Mouse (Mus musculus): ENCODE results near the gene Tdrd3. TPM values are rescaled to one million over a fixed set of nuclear protein-coding genes. Genes with fewer than 3 reads are reported as not detected.
A peak's percentile ranks its signal among the peaks of the same experiment; 100 is the strongest.

Tdrd3 gene
- polyA plus RNA-seq, 1 experiment from 2014 or later = 31.6 TPM

GRCm38 (mm10) chr14:87549986-87550385 is 133.5 kb downstream of the Tdrd3 start:
- Histone ChIP-seq H3K9me3 (replicated peaks) (no peaks in the 10 kb centered on the region), H3K4me1 (no peaks in the 10 kb centered on the region), H3K27me3 (ENCODE audit: low read depth, poor library complexity, severe bottlenecking) (no peaks in the 10 kb centered on the region), H3K4me3 (no peak overlapping the region), H3K27ac (no peak overlapping the region), H3K36me3 (peaks cover 11% of the 10 kb centered on the region)
- DNase-seq (ENCODE audit: low spot score) = no peak
- 92% methylated on average over 6 of the region's 6 CpGs for WGBS

DNA sequence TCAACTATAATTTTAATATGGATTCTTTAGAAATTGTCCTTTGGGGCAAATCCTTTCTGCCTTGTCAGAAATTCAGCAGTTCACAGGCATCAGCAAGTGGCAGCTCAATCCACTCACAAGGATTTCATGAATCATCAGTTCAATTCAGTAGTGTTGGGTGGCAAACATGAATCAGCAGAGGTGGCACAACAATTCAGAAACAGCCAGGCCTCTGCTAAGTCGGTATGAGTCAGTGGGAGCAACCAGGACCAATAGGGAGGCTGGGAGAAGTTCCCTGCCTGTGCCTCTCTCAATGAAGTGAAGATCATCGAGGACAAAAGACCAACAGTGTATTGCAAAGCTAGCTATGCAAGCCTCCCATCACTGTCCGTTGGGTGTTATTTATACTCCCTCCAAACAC is 135.8 kb downstream of the Tdrd3 start:
- H3K4me1 ChIP-seq = no peaks in the 10 kb centered on the region
- DNase-seq (ENCODE audit: low spot score) = no peak
- H3K36me3 ChIP-seq = no peaks in the 10 kb centered on the region
- H3K27me3 ChIP-seq (ENCODE audit: low read depth, poor library complexity, severe bottlenecking) = no peaks in the 10 kb centered on the region
- WGBS = 76% methylated on average over 3 of the region's 3 CpGs
- no peak overlapping the region for H3K4me3 ChIP-seq
- no peak overlapping the region for H3K27ac ChIP-seq
- H3K9me3 ChIP-seq (replicated peaks) = no peaks in the 10 kb centered on the region

DNA sequence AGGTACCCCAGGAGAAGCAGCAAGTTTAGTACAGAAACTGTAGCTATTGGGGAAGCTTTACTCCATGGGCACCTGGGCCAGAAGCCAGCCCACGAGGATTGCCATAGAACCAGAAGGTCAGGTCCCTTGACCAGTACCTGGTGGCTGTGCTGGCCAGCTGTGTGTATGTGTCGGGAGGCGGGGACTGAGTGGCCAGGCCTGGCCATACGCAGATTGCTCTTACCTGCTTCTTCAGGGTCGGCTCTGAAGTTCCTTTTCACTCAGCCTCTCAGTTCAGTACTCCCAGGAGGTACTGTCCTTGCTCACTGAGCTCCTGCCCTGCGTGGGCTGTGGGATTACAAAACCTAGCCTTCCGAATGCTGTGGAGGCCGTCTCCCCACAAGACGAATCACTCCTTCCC is 147.4 kb downstream of the Tdrd3 start:
- no peak for DNase-seq (ENCODE audit: low spot score)
- Histone ChIP-seq H3K36me3 (no peaks in the 10 kb centered on the region), H3K4me1 (peaks cover 15% of the 10 kb centered on the region), H3K9me3 (replicated peaks) (no peaks in the 10 kb centered on the region), H3K27me3 (ENCODE audit: low read depth, poor library complexity, severe bottlenecking) (peaks cover 10% of the 10 kb centered on the region), H3K27ac (no peak overlapping the region), H3K4me3 (no peak overlapping the region)
- 51% methylated on average over 9 of the region's 9 CpGs for WGBS

GRCm38 (mm10) chr14:87566211-87566610 is 149.8 kb downstream of the Tdrd3 start:
- H3K27ac ChIP-seq = no peak overlapping the region
- no peak for DNase-seq (ENCODE audit: low spot score)
- 24% methylated on average over 7 of the region's 7 CpGs for WGBS
- no peaks in the 10 kb centered on the region for H3K36me3 ChIP-seq
- peaks cover 10% of the 10 kb centered on the region for H3K27me3 ChIP-seq (ENCODE audit: low read depth, poor library complexity, severe bottlenecking)
- H3K4me3 ChIP-seq = no peak overlapping the region
- peaks cover 17% of the 10 kb centered on the region for H3K4me1 ChIP-seq
- no peaks in the 10 kb centered on the region for H3K9me3 ChIP-seq (replicated peaks)

DNA sequence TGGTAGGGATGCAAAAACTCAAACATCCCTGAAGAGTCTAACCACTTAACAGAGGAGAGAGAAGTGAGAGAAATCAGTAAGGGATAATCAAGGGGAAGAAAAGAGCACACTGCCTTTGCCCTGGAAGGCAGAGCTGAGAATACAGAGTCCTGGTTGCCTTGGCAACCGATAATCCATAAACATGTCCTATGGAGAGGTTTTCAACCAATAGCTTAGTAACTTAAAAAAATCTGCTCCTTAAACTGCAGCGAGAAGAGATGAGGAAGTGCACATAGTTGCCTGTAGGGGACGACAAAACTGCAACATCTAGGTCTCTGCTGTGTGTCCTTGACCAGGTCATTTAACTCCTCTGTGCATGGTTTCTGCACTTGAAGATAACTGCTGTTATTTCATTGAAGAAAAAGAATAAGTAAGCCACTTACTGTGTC is 150.6 kb downstream of the Tdrd3 start:
- Histone ChIP-seq H3K4me1 (peaks cover 17% of the 10 kb centered on the region), H3K9me3 (replicated peaks) (no peaks in the 10 kb centered on the region), H3K27me3 (ENCODE audit: low read depth, poor library complexity, severe bottlenecking) (peaks cover 10% of the 10 kb centered on the region), H3K4me3 (no peak overlapping the region), H3K27ac (no peak overlapping the region), H3K36me3 (no peaks in the 10 kb centered on the region)
- DNase-seq (ENCODE audit: low spot score) = no peak
- 41% methylated on average over 3 of the region's 3 CpGs for WGBS

- H3K9me3 ChIP-seq (replicated peaks) = no peaks in the 10 kb centered on the region
- peaks cover 17% of the 10 kb centered on the region for H3K4me1 ChIP-seq
- DNase-seq (ENCODE audit: low spot score) = peak; percentile 41
- peaks cover 10% of the 10 kb centered on the region for H3K27me3 ChIP-seq (ENCODE audit: low read depth, poor library complexity, severe bottlenecking)
- no peaks in the 10 kb centered on the region for H3K36me3 ChIP-seq
- no peak overlapping the region for H3K27ac ChIP-seq
- H3K4me3 ChIP-seq = peak overlapping the region; percentile 37
- 20% methylated on average over 20 of the region's 20 CpGs for WGBS
Observed at GRCm38 (mm10) chr14:87567626-87568446, 151.4 kb downstream of the Tdrd3 start.

DNA sequence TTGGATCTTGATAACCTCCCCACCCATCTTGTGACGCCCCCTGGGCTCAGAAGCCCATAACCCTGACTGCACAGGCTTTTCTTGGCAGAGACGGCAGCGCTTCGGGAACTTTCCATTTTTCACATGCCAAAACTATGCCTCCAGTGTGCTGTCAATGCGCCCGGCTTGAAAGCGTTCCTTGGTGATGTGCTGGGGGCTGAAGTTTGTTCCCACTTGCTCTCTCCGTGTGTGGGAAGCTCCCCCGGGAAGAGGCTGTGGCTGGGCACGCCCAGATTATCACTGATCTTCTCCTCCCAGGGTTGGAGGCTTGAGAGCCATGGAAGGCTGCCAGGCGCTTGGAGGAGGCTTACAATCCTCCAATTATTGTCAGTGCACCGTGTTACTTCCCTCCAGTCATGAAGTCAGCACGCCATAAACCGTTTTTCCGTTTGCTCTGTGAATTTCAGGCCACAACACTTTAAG is 152.0 kb downstream of the Tdrd3 start:
- H3K27me3 ChIP-seq (ENCODE audit: low read depth, poor library complexity, severe bottlenecking) = peaks cover 10% of the 10 kb centered on the region
- 22% methylated on average over 15 of the region's 15 CpGs for WGBS
- H3K36me3 ChIP-seq = no peaks in the 10 kb centered on the region
- DNase-seq (ENCODE audit: low spot score) = no peak
- no peaks in the 10 kb centered on the region for H3K9me3 ChIP-seq (replicated peaks)
- peak overlapping the region; percentile 37 for H3K4me3 ChIP-seq
- no peak overlapping the region for H3K27ac ChIP-seq
- H3K4me1 ChIP-seq = peaks cover 17% of the 10 kb centered on the region

DNA sequence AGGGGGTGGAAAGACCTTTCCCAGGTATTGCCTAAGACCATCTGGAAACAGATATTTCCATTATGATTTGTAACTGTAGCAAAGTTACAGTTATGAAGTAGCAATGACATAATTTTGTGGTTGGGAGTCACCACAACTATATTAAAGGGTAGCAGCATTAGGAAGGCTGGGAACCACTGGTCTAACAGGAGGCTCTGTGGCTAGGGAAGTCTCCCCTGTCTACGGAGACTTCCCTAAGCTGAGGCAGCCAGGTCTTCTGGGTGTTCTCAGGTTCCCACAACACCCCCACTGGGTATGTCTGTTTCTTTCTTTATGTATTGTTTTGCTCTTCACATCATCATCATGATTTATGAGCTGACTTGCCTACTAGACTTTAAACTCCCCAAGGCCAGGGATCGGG is 153.0 kb downstream of the Tdrd3 start:
- Histone ChIP-seq H3K36me3 (no peaks in the 10 kb centered on the region), H3K9me3 (replicated peaks) (no peaks in the 10 kb centered on the region), H3K4me1 (peaks cover 17% of the 10 kb centered on the region), H3K27ac (no peak overlapping the region), H3K4me3 (no peak overlapping the region), H3K27me3 (ENCODE audit: low read depth, poor library complexity, severe bottlenecking) (peaks cover 10% of the 10 kb centered on the region)
- 89% methylated on average over 2 of the region's 2 CpGs for WGBS
- no peak for DNase-seq (ENCODE audit: low spot score)

DNA sequence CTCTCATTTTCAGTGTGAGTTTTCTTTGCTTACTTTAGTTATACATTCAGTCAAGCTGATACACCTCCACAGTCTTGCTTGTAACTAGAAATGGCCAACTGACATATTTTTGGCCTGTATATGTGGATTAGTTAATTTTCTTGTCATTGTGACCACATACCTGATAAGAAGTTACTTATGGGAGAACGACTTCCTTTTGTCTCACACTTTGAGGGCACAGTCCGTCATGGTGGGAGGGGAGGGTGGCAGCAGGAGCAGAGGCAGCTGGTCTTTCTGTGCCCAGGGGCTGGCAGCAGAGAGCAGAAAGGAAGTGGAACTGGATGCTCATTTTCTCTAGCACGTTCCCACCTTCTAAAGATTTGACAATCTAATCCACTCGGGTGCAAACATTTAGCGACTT is 156.0 kb downstream of the Tdrd3 start:
- H3K4me1 ChIP-seq = peaks cover 15% of the 10 kb centered on the region
- WGBS = 77% methylated on average over 5 of the region's 5 CpGs
- no peak for DNase-seq (ENCODE audit: low spot score)

GRCm38 (mm10) chr14:87582610-87583009 is 166.2 kb downstream of the Tdrd3 start:
- Histone ChIP-seq H3K27me3 (ENCODE audit: low read depth, poor library complexity, severe bottlenecking) (no peaks in the 10 kb centered on the region), H3K27ac (no peak overlapping the region), H3K4me1 (no peaks in the 10 kb centered on the region), H3K36me3 (no peaks in the 10 kb centered on the region), H3K9me3 (replicated peaks) (no peaks in the 10 kb centered on the region), H3K4me3 (no peak overlapping the region)
- 94% methylated on average over 3 of the region's 3 CpGs for WGBS
- DNase-seq (ENCODE audit: low spot score) = no peak

More for the DNA sequence above, 156.0 kb downstream of the Tdrd3 start:
- no peak overlapping the region for H3K27ac ChIP-seq
- no peak overlapping the region for H3K4me3 ChIP-seq
- H3K27me3 ChIP-seq (ENCODE audit: low read depth, poor library complexity, severe bottlenecking) = peaks cover 7% of the 10 kb centered on the region
- H3K9me3 ChIP-seq (replicated peaks) = no peaks in the 10 kb centered on the region
- H3K36me3 ChIP-seq = no peaks in the 10 kb centered on the region
